Mouse (Mus musculus): ENCODE data around the gene Atg16l2.

Atg16l2 gene

DNA sequence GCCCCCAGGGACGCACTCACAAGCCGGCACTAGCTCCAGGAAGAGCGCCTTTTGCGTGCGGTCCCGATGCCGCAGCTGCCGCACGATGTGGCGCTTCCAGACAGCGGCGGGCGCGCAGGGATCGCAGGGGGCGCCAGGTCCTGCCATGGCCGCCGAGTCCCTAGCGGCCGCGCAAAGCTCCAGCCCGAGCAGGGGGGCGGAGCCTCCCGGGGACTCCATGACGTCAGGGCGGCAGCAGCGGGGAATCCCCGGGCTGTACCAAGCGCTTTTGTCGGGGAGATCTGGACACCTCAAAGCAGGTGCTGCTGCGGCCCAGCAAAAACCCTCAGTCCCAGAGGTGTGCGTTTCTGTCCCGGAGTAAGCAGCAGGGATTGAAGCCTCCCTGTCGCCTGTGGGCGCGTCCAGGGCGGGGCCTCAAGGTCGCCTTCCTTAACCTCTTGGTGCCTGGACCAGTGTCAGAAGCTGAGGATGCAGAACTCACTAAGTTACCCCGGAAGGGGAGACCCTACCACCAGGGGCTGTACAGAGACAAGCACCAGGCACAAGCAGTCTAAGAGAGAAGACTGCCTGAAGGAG, at the start of gene Atg16l2:
Atg16l2 (minus strand) TSS at position 371 of the 576 bp plus-strand sequence.
- peak; percentile 90 for DNase-seq (ENCODE audit: low read depth)

DNA sequence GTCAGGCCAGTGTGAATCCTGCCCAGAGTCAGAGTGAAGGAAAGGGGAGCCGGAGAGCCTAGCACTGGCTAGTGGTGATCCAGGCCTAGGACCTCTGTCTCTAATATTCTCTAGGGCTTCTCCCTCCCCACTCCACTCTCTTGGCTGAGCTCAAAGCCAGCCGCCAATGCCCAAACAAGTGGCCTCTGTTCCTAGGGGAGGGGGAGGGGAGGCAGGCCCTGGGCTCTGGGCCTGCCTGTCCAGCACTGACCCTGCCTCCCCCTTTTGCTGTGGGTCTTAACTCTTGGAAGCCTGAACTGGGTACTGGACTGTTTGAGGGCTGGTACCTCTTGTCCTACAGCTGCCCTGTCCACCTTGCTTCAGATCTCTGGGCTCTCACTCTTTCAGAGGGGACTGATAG, 47.8 kb upstream of the Atg16l2 start:
- no peak for DNase-seq (ENCODE audit: low read depth)

GRCm38 (mm10) chr7:101348312-101348711, 46.3 kb upstream of the Atg16l2 start:
- peak; percentile 23 for DNase-seq (ENCODE audit: low read depth)

DNA sequence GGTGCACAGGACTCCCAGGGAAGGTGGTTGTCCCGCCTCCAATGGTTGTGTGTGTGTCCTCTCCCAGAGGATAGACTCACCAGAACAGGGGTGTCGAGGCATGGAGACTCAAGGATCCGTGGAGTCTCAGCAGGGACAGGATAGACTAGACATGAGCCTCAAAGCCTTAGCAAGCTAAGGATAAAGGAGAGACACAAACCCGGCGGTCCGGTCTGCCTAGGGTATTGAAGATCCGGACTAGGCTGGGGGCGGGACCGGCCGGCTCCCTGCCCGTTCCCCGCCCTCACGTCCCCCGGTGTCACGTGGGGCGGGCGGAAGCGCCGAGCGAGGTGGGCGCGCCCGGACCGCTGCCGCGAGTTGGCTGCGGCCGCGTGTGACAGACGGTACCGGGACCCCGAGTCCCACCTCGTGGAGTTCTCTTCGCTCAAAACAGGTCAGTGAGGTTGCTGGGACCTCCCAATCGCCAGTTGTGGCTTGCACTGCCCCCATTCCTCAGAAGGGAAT, 45.8 kb upstream of the Atg16l2 start, which contains the start of gene Arap1:
Arap1 (plus strand) TSS at position 301 of the 504 bp plus-strand sequence.
- DNase-seq (ENCODE audit: low read depth) = peak; percentile 80

- DNase-seq (ENCODE audit: low read depth) = peak; percentile 80
Observed at GRCm38 (mm10) chr7:101346991-101347390, 44.9 kb upstream of the Atg16l2 start.

- peak; percentile 10 for DNase-seq (ENCODE audit: low read depth)
Observed at GRCm38 (mm10) chr7:101344892-101345291, 42.8 kb upstream of the Atg16l2 start.

DNA sequence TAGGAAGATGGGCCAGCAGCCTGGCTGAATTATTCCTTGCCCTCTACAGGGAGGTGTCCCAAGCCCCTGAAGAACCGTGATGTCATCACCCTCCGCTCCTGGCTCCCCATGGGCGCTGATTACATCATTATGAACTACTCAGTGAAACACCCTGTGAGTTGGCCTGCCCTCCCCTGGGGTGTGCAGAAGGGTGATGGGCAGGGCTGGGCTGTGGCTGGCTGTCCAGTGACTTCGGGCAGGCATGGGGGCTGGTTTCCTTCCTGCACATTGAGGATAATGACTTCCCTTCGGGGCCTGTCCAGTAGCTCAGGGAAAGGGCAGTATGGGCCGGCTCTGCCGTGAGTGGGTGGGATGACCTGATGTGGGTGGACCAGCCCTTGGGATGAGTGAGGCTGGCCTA, 41.1 kb upstream of the Atg16l2 start:
- peak; percentile 32 for DNase-seq (ENCODE audit: low read depth)

- no peak for DNase-seq (ENCODE audit: low read depth)
Observed at GRCm38 (mm10) chr7:101341405-101341804, 39.4 kb upstream of the Atg16l2 start.

- DNase-seq (ENCODE audit: low read depth) = no peak
Observed at GRCm38 (mm10) chr7:101337401-101337800, 35.4 kb upstream of the Atg16l2 start.

GRCm38 (mm10) chr7:101336686-101337085, 34.6 kb upstream of the Atg16l2 start:
- DNase-seq (ENCODE audit: low read depth) = no peak

- DNase-seq (ENCODE audit: low read depth) = no peak
Observed at GRCm38 (mm10) chr7:101335228-101335627, 33.2 kb upstream of the Atg16l2 start.

DNA sequence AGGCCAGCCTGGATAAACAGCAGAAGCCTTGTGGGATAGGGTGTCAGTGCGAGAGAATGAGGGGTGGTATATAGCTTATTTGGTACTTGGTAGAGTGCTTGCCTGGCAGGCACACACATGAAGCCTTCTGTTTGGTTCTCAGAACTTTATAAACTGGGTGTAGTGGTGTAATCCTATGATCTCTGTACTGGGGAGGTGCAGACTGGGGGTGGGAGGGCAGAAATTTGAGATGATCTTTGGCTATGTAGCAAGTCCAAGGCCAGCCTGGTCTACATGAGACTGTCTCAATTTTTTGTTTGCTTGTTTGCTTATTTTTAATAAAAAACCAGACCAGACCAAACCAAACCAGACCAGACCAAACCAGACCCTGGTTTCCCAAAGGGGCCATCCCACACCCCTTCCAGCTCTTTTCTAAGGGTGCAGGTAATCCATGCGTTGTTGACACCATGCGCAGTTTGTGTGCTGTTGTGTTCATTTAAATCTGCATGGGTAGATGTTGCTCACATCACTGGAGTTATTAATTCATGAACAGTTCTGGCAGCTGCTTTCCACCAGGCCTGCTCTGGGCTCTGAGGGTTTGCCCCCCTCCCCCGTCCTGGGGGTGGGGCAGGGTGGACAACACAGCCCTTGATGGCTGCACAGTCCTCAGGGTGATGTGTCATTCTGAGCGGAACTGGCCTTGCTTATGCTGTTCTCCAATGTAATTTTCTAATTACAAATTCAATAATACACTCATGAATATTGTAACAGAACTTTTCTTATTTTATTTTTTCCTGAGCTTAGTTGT, 30.2 kb upstream of the Atg16l2 start:
- no peak for DNase-seq (ENCODE audit: low read depth)

DNA sequence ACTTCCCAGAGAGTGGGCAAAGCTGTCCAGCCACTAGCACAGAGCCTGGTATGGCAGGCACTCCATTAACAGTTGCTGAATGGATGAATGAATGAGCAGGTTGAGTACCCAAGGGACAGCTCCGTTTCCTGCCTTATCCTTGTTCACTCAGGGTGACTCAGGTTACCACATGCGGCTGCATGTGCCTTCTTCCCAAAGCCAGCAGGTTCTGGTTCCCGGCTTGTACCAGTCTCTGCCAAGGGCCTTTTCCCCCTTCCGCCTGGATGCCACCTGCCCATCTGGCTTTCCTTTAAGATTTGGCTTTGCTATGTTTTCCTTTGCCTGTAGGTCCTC, 28.8 kb upstream of the Atg16l2 start:
- peak; percentile 31 for DNase-seq (ENCODE audit: low read depth)

DNA sequence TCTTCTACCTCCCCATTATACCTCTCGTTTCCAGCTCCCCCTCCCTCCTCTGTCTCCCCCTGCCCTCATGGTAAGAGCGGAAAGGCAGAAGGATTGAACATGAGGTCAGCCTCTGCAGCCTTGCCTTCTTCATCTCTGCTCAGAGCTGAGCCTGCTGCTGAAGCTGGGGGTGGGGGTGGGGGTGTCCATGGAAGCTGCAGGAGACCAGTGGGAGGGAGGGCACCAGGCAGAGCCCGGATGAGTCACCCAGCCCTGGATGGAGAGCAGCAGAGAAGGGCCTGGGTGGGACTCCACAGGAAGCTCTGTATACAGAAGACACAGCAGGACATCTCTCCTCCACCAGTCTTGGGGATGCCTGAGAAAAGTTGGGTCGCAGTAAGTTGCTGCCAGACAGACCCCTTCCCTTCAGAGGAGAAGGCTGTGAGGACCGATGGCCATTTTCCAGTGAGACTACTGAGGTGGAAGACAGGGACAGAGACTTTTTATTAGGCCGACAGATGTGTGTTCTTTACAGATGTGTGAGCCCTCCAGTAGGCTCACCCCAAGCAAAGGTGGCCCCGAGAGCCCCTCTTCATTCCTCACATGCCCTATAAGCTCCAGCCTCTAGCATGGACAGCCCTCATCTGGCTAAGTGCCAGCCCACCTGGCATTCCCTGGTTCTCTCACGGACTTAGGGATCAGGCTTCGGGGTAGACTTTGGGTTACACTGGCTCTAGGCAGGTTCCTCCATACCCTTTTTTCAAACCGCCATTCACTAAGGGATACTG, 28.2 kb upstream of the Atg16l2 start:
- peak; percentile 89 for DNase-seq (ENCODE audit: low read depth)

GRCm38 (mm10) chr7:101329606-101330005, 27.6 kb upstream of the Atg16l2 start:
- DNase-seq (ENCODE audit: low read depth) = peak; percentile 9

GRCm38 (mm10) chr7:101328621-101329158, 26.6 kb upstream of the Atg16l2 start:
- DNase-seq (ENCODE audit: low read depth) = peak; percentile 77

- DNase-seq (ENCODE audit: low read depth) = no peak
Observed at GRCm38 (mm10) chr7:101327786-101328185, 25.7 kb upstream of the Atg16l2 start.

- DNase-seq (ENCODE audit: low read depth) = no peak
Observed at GRCm38 (mm10) chr7:101327263-101327662, 25.2 kb upstream of the Atg16l2 start.

GRCm38 (mm10) chr7:101326006-101326405, 24.0 kb upstream of the Atg16l2 start:
- no peak for DNase-seq (ENCODE audit: low read depth)

- DNase-seq (ENCODE audit: low read depth) = no peak
Observed at GRCm38 (mm10) chr7:101324142-101324962, 22.3 kb upstream of the Atg16l2 start.

DNA sequence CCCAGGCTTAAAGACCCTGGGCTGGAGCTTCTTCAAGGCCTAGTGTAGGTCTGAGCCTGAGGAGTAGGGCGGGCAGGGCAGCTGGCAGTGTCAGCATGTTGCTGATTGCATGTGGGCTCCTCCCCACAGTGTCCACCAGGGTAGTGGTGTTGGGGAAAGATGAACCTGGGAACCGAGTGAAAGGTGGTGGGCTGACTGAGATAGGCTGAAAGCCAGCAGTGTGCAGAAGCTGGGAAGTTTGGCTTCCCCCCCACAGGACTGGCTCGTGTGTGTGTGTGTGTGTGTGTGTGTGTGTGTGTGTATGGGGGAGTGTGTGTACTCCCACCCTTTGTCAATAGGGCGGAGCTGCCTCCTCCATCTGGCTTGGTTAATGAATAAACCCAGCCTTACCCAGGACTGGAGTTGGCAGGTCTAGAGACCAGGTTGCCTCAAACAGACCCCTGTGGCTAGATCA, 21.1 kb upstream of the Atg16l2 start:
- no peak for DNase-seq (ENCODE audit: low read depth)
